In the genomic region with DNA sequence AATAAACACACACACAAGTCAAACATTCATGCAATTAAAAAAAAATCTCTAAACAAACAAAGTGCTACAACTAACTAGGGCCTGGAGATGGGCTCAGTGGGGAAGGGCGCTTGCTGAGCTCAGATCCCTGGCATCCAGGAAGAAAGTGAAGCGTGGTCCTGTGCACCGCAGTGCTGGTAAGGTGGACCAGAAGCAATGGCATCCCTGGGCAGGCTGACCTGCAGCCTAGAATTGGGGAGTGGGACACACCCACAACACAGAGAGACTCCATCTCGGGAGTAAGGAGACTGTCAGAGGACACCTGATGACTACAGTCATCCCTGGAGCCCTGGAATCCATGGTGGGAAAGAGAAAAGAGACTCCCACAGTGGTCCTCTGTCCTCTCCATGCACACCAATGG, we compare ENCODE assay signal across 8 mouse cellular contexts. TPM values are rescaled to one million over a fixed set of nuclear protein-coding genes. Genes with fewer than 3 reads are reported as not detected.
A peak's percentile ranks its signal among the peaks of the same experiment; 100 is the strongest.
DNase-seq lines count a peak whose midpoint lies in the region; ATAC-seq and TF ChIP-seq lines count a peak whose summit lies in the region.

No protein-coding gene starts in this region.

- no peaks in the 10 kb centered on the region for H3K9me3 ChIP-seq in forebrain, postnatal 0 days (ENCODE audit: low read length)
- no peaks in the 10 kb centered on the region for H3K9me3 ChIP-seq in forebrain, embryonic 14.5 days (replicated peaks; ENCODE audit: control insufficient read depth, low read length)
- H3K9me3 ChIP-seq in kidney, embryonic 15.5 days (replicated peaks), result no peaks in the 10 kb centered on the region
- H3K9me3 ChIP-seq in stomach, embryonic 15.5 days, result no peaks in the 10 kb centered on the region

- no peak for DNase-seq in forebrain, postnatal 0 days
- DNase-seq in forebrain, embryonic 14.5 days (ENCODE audit: low spot score), result no peak
- no peak for DNase-seq in kidney, adult 11 months
- DNase-seq in spleen, adult 2 months (ENCODE audit: low read depth in 1 of 2, low spot score in 2 of 2), result no peak
- DNase-seq in spleen, adult 18-20 months, result no peak
- DNase-seq in right cerebral cortex, postnatal 25 days, result no peak

- peak overlapping the region; percentile 54 for H3K27ac ChIP-seq in forebrain, postnatal 0 days (ENCODE audit: low read depth, low read length)
- no peak overlapping the region; the same call in 1 of the 2 replicates for H3K27ac ChIP-seq in forebrain, embryonic 14.5 days (ENCODE audit: low read depth, low read length)
- H3K27ac ChIP-seq in kidney, embryonic 15.5 days, result peak overlapping the region; percentile 90
- H3K27ac ChIP-seq in spleen, adult 2 months (ENCODE audit: insufficient read depth, low read length), result peak overlapping the region; percentile 93
- peak overlapping the region; percentile 77 for H3K27ac ChIP-seq in stomach, embryonic 15.5 days

- no peak overlapping the region for H3K4me3 ChIP-seq in forebrain, postnatal 0 days (ENCODE audit: low read depth, low read length)
- H3K4me3 ChIP-seq in forebrain, embryonic 14.5 days (ENCODE audit: low read depth, low read length), result no peak overlapping the region
- no peak overlapping the region for H3K4me3 ChIP-seq in kidney, embryonic 15.5 days (replicated peaks)
- no peak overlapping the region for H3K4me3 ChIP-seq in spleen, adult 2 months (ENCODE audit: extremely low read depth, insufficient read depth, insufficient read length)
- no peak overlapping the region for H3K4me3 ChIP-seq in stomach, embryonic 15.5 days (replicated peaks)

- no peak overlapping the region for H3K9ac ChIP-seq in forebrain, postnatal 0 days
- no peak overlapping the region for H3K9ac ChIP-seq in forebrain, embryonic 14.5 days (ENCODE audit: low read length)
- no peak overlapping the region for H3K9ac ChIP-seq in kidney, embryonic 15.5 days
- no peak overlapping the region for H3K9ac ChIP-seq in stomach, embryonic 15.5 days

- TF ChIP-seq POLR2A in spleen, adult 2 months (IDR thresholded peaks at IDR 0.05; ENCODE audit: low read depth, low read length), result no peak

- H3K4me1 ChIP-seq in forebrain, postnatal 0 days (ENCODE audit: insufficient read depth), result peaks cover 9% of the 10 kb centered on the region; the same call in 1 of the 2 replicates
- H3K4me1 ChIP-seq in forebrain, embryonic 14.5 days (ENCODE audit: control insufficient read depth, insufficient read depth, low read length), result peaks cover 13% of the 10 kb centered on the region
- H3K4me1 ChIP-seq in kidney, embryonic 15.5 days, result peaks cover 58% of the 10 kb centered on the region
- H3K4me1 ChIP-seq in spleen, adult 2 months (ENCODE audit: control insufficient read depth, insufficient read depth, insufficient read length), result peaks cover 64% of the 10 kb centered on the region; the same call in 1 of the 2 replicates
- peaks cover 36% of the 10 kb centered on the region for H3K4me1 ChIP-seq in stomach, embryonic 15.5 days

- ATAC-seq in forebrain, postnatal 0 days, result no peak
- no peak for ATAC-seq in forebrain, embryonic 14.5 days
- no peak for ATAC-seq in kidney, embryonic 15.5 days (replicated peaks; ENCODE audit: low FRiP score)
- no peak for ATAC-seq in stomach, embryonic 15.5 days (ENCODE audit: insufficient read depth, low FRiP score, low read depth)

- no peak for TF ChIP-seq CTCF in forebrain, postnatal 0 days (IDR thresholded peaks at IDR 0.05; ENCODE audit: low read depth)
- no peak for TF ChIP-seq CTCF in spleen, adult 2 months (IDR thresholded peaks at IDR 0.05; ENCODE audit: extremely low read depth, insufficient read depth, insufficient read length, insufficient replicate concordance)

- no peaks in the 10 kb centered on the region for H3K36me3 ChIP-seq in forebrain, postnatal 0 days (ENCODE audit: insufficient read depth)
- no peaks in the 10 kb centered on the region for H3K36me3 ChIP-seq in forebrain, embryonic 14.5 days (ENCODE audit: control insufficient read depth, insufficient read depth, low read length)
- no peaks in the 10 kb centered on the region for H3K36me3 ChIP-seq in kidney, embryonic 15.5 days
- H3K36me3 ChIP-seq in spleen, adult 2 months (ENCODE audit: control insufficient read depth, insufficient read depth, low read length), result no peaks in the 10 kb centered on the region
- H3K36me3 ChIP-seq in stomach, embryonic 15.5 days, result no peaks in the 10 kb centered on the region

- H3K27me3 ChIP-seq in forebrain, postnatal 0 days (ENCODE audit: insufficient read depth, low read length), result no peaks in the 10 kb centered on the region
- H3K27me3 ChIP-seq in forebrain, embryonic 14.5 days (replicated peaks; ENCODE audit: control insufficient read depth, insufficient read depth, low read length), result 0 out of 2 replicates have a peak, but pooled peaks cover 3% of the 10 kb centered on the region
- no peaks in the 10 kb centered on the region for H3K27me3 ChIP-seq in kidney, embryonic 15.5 days
- H3K27me3 ChIP-seq in spleen, adult 2 months (ENCODE audit: control insufficient read depth, insufficient read depth, low read length), result no peaks in the 10 kb centered on the region
- no peaks in the 10 kb centered on the region for H3K27me3 ChIP-seq in stomach, embryonic 15.5 days (replicated peaks)

- 84% methylated on average over 4 of the region's 4 CpGs for WGBS in forebrain, postnatal 0 days
- 91% methylated on average over 4 of the region's 4 CpGs for WGBS in forebrain, embryonic 14.5 days
- 90% methylated on average over 4 of the region's 4 CpGs for WGBS in kidney, embryonic 15.5 days
- WGBS in spleen, adult 2 months, result 90% methylated on average over 4 of the region's 4 CpGs
- 64% methylated on average over 4 of the region's 4 CpGs for WGBS in stomach, embryonic 15.5 days

- no peak overlapping the region for H3K4me2 ChIP-seq in forebrain, postnatal 0 days (ENCODE audit: low read depth)
- no peak overlapping the region for H3K4me2 ChIP-seq in forebrain, embryonic 14.5 days (ENCODE audit: low read length)
- no peak overlapping the region for H3K4me2 ChIP-seq in kidney, embryonic 15.5 days
- H3K4me2 ChIP-seq in stomach, embryonic 15.5 days, result no peak overlapping the region

RNA-seq across cellular contexts. Expression of gene Ddit4, which starts 21.8 kb away (rescaled TPM):
- 40.0 and 40.7 TPM in 2 replicates for total RNA-seq in forebrain, postnatal 0 days (2014; rRNA removed)
- polyA plus RNA-seq in forebrain, postnatal 0 days (2015; fragmentation: Nextera tagmentation; extraction: Ambion mirVana), result 52.9 and 57.8 TPM in 2 replicates
- 10.2 and 11.1 TPM in 2 replicates for polyA plus RNA-seq in forebrain, embryonic 14.5 days (2014; fragmentation: Nextera tagmentation; extraction: Ambion mirVana)
- polyA plus RNA-seq in kidney, embryonic 15.5 days (2015; fragmentation: Nextera tagmentation; extraction: Ambion mirVana), result 31.0 and 36.3 TPM in 2 replicates
- 152 and 168 TPM in 2 replicates for polyA plus RNA-seq in spleen, adult 2 months (2012; rRNA removed)
- 45.6 and 45.8 TPM in 2 replicates for polyA plus RNA-seq in stomach, embryonic 15.5 days (2015; fragmentation: Nextera tagmentation; extraction: Ambion mirVana)

RNA-seq across cellular contexts. Expression of gene Ascc1, which starts 29.2 kb away (rescaled TPM):
- total RNA-seq in forebrain, postnatal 0 days (2014; rRNA removed), result 20.0 and 24.3 TPM in 2 replicates
- polyA plus RNA-seq in forebrain, postnatal 0 days (2015; fragmentation: Nextera tagmentation; extraction: Ambion mirVana), result 43.8 and 50.5 TPM in 2 replicates
- polyA plus RNA-seq in forebrain, embryonic 14.5 days (2014; fragmentation: Nextera tagmentation; extraction: Ambion mirVana), result 45.4 and 50.2 TPM in 2 replicates
- polyA plus RNA-seq in kidney, embryonic 15.5 days (2015; fragmentation: Nextera tagmentation; extraction: Ambion mirVana), result 48.7 and 50.6 TPM in 2 replicates
- polyA plus RNA-seq in spleen, adult 2 months (2012; rRNA removed), result 11.9 and 12.0 TPM in 2 replicates
- polyA plus RNA-seq in stomach, embryonic 15.5 days (2015; fragmentation: Nextera tagmentation; extraction: Ambion mirVana), result 42.4 and 47.0 TPM in 2 replicates

RNA-seq across cellular contexts. Expression of gene Anapc16, which starts 29.5 kb away (rescaled TPM):
- 98.6 and 115 TPM in 2 replicates for total RNA-seq in forebrain, postnatal 0 days (2014; rRNA removed)
- 109 and 117 TPM in 2 replicates for polyA plus RNA-seq in forebrain, postnatal 0 days (2015; fragmentation: Nextera tagmentation; extraction: Ambion mirVana)
- polyA plus RNA-seq in forebrain, embryonic 14.5 days (2014; fragmentation: Nextera tagmentation; extraction: Ambion mirVana), result 96.5 and 99.7 TPM in 2 replicates
- polyA plus RNA-seq in kidney, embryonic 15.5 days (2015; fragmentation: Nextera tagmentation; extraction: Ambion mirVana), result 102 and 107 TPM in 2 replicates
- polyA plus RNA-seq in spleen, adult 2 months (2012; rRNA removed), result 55.4 and 62.1 TPM in 2 replicates
- polyA plus RNA-seq in stomach, embryonic 15.5 days (2015; fragmentation: Nextera tagmentation; extraction: Ambion mirVana), result 98.8 and 107 TPM in 2 replicates
